Mouse (Mus musculus) spleen, adult 12 weeks (tissue): ENCODE data around the gene Gpr18.

Experiments used
- DNase-seq: peaks from one replicate; pipeline ENCODE4 v3.0.0; 2022; ENCODE audit warnings: low spot score

The Gpr18 gene

GRCm38 (mm10) chr14:121949436-121949835 is 33.9 kb upstream of the Gpr18 start:
- DNase-seq = no peak

- DNase-seq = no peak
These were observed 32.4 kb upstream of the Gpr18 start for GRCm38 (mm10) chr14:121947966-121948365.

DNA sequence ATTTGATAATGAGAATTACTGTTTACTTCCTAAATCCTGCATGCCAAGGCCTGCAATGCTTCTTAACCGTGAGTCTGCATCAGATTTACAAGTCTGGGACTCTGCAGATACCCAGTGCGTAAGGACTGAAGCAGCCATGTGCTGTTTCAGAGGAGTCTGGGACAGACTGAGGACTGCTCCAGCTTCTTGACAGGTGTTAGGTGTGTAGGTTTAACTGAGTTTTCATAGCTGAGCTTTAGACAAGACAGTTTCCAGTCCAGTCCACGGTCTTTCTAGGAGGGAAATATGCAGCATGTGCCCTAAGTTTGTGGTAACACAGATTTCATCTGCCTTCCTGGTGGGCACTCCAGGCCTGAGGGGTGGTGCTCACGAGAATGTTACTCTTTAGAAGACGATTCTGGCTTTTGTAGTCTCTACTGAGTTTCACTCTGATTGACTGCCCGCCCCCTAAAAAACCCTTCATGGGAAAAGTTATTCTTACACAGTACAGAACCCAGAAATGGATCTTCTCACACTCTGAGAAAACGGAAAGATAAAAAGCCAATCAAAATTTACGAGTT is 31.7 kb upstream of the Gpr18 start:
- DNase-seq = no peak

DNA sequence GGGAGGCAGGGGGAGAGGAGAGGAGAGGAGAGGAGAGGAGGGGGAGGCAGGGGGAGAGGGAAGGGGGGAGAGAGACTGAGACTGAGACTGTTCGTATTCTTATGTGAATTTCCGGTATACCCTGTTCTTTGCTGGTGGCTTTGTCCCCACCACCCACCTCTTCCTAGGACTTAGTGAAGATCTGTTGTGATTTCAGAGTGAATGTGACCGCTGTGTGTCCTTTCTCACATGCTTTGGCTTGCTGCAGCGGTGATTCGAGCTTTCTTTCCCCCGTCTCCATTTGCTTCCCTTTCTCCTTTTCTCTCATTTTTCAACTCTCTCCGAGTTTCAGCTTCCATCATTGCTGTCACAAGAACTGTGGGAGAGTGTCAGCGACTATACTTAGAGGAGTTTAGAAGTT is 31.1 kb upstream of the Gpr18 start:
- DNase-seq = no peak

DNA sequence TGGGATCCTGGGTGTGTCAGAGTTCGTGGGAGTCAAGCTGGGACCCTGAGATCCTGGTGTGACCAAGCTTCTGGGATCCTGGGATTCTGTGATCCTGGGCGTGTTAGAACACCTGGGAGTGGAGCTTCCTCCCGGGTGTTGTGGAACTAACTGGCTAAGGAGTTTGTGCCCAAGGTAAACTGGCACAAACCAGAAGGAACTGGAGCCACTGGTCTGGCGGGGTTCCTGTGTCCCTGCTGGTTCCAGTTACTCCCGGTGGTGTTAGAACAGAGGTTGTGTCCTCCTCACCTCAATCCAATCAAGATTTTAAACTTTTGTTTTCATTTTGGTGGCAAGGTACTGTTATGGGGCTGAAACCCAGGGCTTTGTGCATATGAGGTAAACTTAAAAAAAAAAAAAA is 30.6 kb upstream of the Gpr18 start:
- DNase-seq = no peak

DNA sequence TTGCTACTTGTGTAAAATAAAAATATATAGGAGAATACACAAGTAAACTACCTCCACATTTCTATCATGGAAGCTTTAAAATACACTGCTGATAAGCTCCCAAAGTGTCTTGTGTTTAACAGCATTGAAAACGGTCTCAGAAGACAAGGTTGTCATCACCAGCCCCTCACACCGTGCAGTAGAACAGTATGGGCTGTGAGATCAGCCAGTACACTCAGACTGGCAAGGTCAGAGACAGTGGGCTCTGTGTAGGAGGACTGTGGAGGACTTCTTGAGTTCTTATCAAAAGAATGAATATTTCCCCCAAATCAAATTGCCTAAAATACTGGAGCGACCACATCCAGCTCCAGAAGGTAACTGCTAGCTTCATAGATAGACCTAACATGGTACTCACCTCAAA is 24.0 kb upstream of the Gpr18 start:
- DNase-seq = no peak

GRCm38 (mm10) chr14:121938256-121939191 is 22.9 kb upstream of the Gpr18 start:
- DNase-seq = no peak

- DNase-seq = no peak
These were observed 22.1 kb upstream of the Gpr18 start for GRCm38 (mm10) chr14:121937601-121938255.

DNA sequence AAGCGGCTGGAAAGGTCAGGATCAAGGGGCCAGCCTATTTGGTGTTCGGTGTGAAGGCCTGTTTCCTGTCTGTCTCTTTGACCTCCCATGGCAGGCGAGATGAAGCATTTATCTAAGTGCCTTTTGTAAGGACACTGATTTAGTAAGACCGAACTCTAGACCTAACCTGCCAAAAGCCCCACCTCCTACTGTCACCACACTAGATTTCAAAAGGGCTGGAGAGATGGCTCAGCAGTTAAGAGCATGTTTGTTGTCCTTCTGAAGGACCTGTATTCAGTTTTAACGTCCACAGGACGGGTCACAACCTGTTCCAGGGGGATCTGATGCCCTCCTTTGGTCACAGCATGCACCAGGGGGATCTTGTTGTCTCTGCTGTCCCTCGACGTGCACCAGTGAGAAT is 21.3 kb upstream of the Gpr18 start:
- DNase-seq = no peak

GRCm38 (mm10) chr14:121936356-121936755 is 20.8 kb upstream of the Gpr18 start:
- no peak for DNase-seq

DNA sequence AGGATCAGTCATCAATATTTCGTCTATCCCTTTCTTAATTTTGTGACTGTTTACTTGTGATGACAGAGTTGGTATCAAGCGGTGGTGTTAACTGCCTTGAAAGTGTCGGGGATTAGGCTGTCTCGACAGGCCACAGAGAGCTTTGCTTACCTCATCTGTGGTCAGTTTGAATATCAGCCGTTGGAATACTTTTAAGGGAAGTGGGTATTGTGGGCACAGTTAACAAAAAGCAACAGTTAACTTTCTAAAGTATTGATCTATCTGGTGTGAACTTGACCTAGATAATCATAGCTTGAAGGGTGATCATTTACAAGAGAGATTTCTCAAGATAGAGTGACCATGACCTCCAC is 19.0 kb upstream of the Gpr18 start:
- no peak for DNase-seq

DNA sequence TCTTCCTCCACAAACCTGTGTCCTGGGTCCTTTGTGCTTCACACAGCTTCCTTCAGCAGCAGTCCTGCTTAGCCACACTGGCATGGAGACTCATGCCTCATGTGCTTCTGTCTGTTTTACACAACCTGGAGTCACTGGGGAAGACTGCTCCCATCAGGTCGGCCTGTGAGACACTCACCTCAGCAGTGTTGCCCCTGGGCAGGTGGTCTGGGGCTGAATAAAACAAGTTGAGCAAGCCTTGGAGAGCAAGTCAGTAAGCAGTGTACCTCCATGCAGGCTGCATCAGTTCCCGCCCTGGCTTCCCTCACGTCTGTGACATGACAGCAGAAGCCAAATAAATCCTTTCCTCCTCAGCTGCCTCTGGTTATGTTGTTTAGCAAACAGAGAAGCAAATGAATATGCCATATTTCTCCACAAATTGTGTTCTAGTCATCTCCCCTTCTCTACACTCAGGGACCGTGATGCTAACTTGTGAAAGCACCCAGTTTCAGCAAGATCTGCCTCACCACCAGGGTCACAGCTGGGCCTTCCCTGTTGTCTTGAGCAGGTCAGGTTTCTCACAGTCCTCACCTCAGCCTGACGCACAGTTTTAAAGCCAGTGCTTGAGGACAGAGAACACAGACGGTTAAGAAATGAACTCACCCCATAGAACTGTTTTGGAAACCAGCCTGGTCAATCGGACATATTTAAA is 18.5 kb upstream of the Gpr18 start:
- DNase-seq = no peak

DNA sequence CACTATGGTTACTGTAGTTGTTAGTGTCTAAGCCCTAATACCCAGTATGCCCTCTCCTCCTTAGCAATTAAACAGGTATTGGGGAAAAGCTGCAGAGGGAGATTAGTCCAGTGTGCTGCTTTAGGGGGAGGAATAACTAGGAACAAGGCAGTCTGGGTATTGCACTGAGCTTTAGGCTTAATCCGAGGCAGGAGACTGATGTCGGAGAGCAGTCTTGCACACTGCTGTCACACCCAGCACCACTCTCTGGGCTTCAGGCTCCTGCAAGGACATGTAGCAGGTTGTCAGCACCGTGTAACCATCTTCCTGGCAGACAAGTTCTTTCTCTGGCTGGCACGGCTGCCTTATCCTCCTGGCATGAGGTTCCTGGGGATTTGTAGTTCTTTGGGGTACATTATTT is 16.6 kb upstream of the Gpr18 start:
- DNase-seq = no peak

GRCm38 (mm10) chr14:121931594-121931993 is 16.0 kb upstream of the Gpr18 start:
- DNase-seq = no peak

GRCm38 (mm10) chr14:121930731-121931383 is 15.3 kb upstream of the Gpr18 start:
- no peak for DNase-seq

GRCm38 (mm10) chr14:121929243-121929951 is 13.8 kb upstream of the Gpr18 start:
- DNase-seq = no peak

GRCm38 (mm10) chr14:121928375-121929137 is 13.0 kb upstream of the Gpr18 start:
- no peak for DNase-seq

- no peak for DNase-seq
These were observed 11.9 kb upstream of the Gpr18 start for GRCm38 (mm10) chr14:121927451-121927850.

- DNase-seq = no peak
These were observed 11.3 kb upstream of the Gpr18 start for GRCm38 (mm10) chr14:121926901-121927300.

- DNase-seq = no peak
These were observed 9.3 kb upstream of the Gpr18 start for GRCm38 (mm10) chr14:121924876-121925275.

DNA sequence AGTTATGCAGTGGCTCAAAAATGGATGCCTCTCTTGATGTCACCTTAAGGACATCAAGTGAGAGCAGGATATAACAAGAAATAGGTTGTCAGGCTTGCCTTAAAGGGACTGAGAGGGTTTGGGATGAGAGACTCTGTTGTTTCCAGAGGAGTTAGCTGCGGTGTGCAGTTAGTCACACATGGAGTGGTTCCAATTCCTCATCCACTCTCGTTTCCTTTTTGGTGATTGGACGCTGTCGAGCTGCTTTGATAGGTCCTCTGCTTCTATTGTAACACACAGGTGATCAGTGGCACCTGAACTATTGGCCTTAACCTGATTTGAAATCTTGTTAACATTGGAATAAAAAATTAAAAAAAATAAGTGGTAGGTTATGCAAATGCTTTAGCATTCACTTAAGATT is 7.2 kb upstream of the Gpr18 start:
- DNase-seq = no peak
